In the genomic region with DNA sequence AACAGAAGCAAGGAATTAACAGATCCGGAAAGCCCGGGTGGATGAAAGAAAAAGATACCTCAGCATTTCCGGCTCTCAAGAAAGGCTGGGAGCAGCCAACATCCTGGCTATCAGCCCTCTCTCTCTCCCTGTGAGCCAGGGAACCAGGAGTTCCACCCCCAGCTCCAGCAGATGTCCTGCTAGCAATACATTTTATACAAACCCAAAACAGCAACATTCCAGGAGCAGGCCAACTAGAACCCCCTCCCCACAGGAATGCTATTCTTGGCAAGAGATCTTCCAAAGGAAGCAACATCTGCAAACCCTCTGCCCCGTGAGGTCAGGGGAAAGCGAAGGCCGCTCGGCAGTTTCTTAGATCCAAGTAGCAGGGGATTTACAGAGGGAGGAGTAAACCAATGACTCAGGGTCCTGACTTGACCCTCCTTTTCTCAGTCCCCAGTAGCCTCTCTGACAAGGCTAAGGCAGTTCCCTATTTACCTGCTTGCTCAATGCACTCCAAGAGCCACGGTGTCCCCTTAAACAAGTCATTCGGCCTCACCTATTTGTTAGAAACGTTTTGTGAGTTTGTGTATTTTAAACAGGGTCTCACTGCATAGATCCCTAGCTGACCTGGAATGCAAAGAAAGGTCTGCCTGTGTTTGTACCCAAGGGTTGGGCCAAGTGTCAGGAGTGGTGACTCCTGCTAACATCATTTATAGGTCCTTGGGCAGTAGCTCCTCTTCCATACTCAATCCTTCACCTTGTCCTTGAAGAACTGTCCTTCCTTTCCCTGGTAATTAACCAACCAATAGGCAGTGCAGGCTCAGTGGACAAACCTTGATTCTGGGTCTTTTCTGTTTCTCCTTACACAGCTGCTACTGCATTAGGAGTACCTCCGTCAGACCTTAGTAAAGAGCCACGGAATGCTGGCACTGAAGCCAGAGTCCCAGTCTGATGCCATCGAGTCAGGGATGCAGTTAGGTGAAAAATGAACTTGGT, we compare ENCODE assay signal across 7 mouse cellular contexts. TPM values are rescaled to one million over a fixed set of nuclear protein-coding genes. Genes with fewer than 3 reads are reported as not detected.
DNase-seq lines count a peak whose midpoint lies in the region; ATAC-seq lines count a peak whose summit lies in the region.

No protein-coding gene starts in this region.

- no peaks in the 10 kb centered on the region for H3K9me3 ChIP-seq in midbrain, embryonic 11.5 days (ENCODE audit: control insufficient read depth, low read length)
- H3K9me3 ChIP-seq in midbrain, embryonic 15.5 days, result no peaks in the 10 kb centered on the region
- no peaks in the 10 kb centered on the region for H3K9me3 ChIP-seq in heart, embryonic 13.5 days
- H3K9me3 ChIP-seq in limb, embryonic 13.5 days, result no peaks in the 10 kb centered on the region

- peaks cover 36% of the 10 kb centered on the region for H3K36me3 ChIP-seq in midbrain, embryonic 11.5 days (ENCODE audit: control insufficient read depth, insufficient read depth, low read length)
- H3K36me3 ChIP-seq in midbrain, embryonic 15.5 days (replicated peaks), result peaks cover 48% of the 10 kb centered on the region
- peaks cover 50% of the 10 kb centered on the region for H3K36me3 ChIP-seq in heart, embryonic 13.5 days
- peaks cover 50% of the 10 kb centered on the region for H3K36me3 ChIP-seq in limb, embryonic 13.5 days

- H3K27me3 ChIP-seq in midbrain, embryonic 11.5 days (ENCODE audit: control insufficient read depth, insufficient read depth, low read length), result no peaks in the 10 kb centered on the region
- no peaks in the 10 kb centered on the region for H3K27me3 ChIP-seq in midbrain, embryonic 15.5 days (replicated peaks)
- no peaks in the 10 kb centered on the region for H3K27me3 ChIP-seq in heart, embryonic 13.5 days (replicated peaks)
- no peaks in the 10 kb centered on the region for H3K27me3 ChIP-seq in limb, embryonic 13.5 days

- H3K9ac ChIP-seq in midbrain, embryonic 11.5 days (ENCODE audit: low read length), result no peak overlapping the region
- H3K9ac ChIP-seq in midbrain, embryonic 15.5 days, result no peak overlapping the region
- peak overlapping the region; percentile 6; the same call in 1 of the 2 replicates for H3K9ac ChIP-seq in heart, embryonic 13.5 days
- no peak overlapping the region for H3K9ac ChIP-seq in limb, embryonic 13.5 days

- H3K4me3 ChIP-seq in midbrain, embryonic 11.5 days (ENCODE audit: low read depth, low read length), result no peak overlapping the region
- no peak overlapping the region for H3K4me3 ChIP-seq in midbrain, embryonic 15.5 days
- H3K4me3 ChIP-seq in heart, embryonic 13.5 days, result no peak overlapping the region
- no peak overlapping the region for H3K4me3 ChIP-seq in limb, embryonic 13.5 days

- peak; percentile 85 for DNase-seq in midbrain, embryonic 11.5 days (ENCODE audit: low spot score, missing footprints)
- DNase-seq in embryo, embryonic 10.5 days (ENCODE audit: low spot score), result peak; percentile 27
- no peak for DNase-seq in thymus, postnatal 4 days
- DNase-seq in spleen, postnatal 14 days (ENCODE audit: low spot score in 2 of 2), result no peak

- 65% methylated on average over 13 of the region's 13 CpGs for WGBS in midbrain, embryonic 11.5 days
- whole genome bisulfite sequencing in midbrain, embryonic 15.5 days, result 71% methylated on average over 13 of the region's 13 CpGs
- 45% methylated on average over 13 of the region's 13 CpGs for WGBS in heart, embryonic 13.5 days
- 54% methylated on average over 13 of the region's 13 CpGs for WGBS in limb, embryonic 13.5 days

- no peak overlapping the region for H3K27ac ChIP-seq in midbrain, embryonic 11.5 days (ENCODE audit: low read depth, low read length)
- no peak overlapping the region for H3K27ac ChIP-seq in midbrain, embryonic 15.5 days
- peak overlapping the region; percentile 38 for H3K27ac ChIP-seq in heart, embryonic 13.5 days (replicated peaks)
- peak overlapping the region; percentile 22; the same call in 1 of the 2 replicates for H3K27ac ChIP-seq in limb, embryonic 13.5 days

- ATAC-seq in midbrain, embryonic 11.5 days (ENCODE audit: low FRiP score), result no peak
- no peak for ATAC-seq in midbrain, embryonic 15.5 days (replicated peaks)
- ATAC-seq in heart, embryonic 13.5 days (ENCODE audit: extremely low read depth, insufficient number of reproducible peaks, low FRiP score, low TSS enrichment), result no peak
- peak; percentile 68 for ATAC-seq in limb, embryonic 13.5 days (ENCODE audit: low FRiP score, low read depth)

- no peaks in the 10 kb centered on the region for H3K4me1 ChIP-seq in midbrain, embryonic 11.5 days (ENCODE audit: control insufficient read depth, insufficient read depth, low read length)
- H3K4me1 ChIP-seq in midbrain, embryonic 15.5 days, result no peaks in the 10 kb centered on the region
- peaks cover 32% of the 10 kb centered on the region for H3K4me1 ChIP-seq in heart, embryonic 13.5 days
- peaks cover 22% of the 10 kb centered on the region for H3K4me1 ChIP-seq in limb, embryonic 13.5 days

- no peak overlapping the region for H3K4me2 ChIP-seq in midbrain, embryonic 11.5 days
- H3K4me2 ChIP-seq in midbrain, embryonic 15.5 days, result no peak overlapping the region
- no peak overlapping the region for H3K4me2 ChIP-seq in heart, embryonic 13.5 days
- no peak overlapping the region for H3K4me2 ChIP-seq in limb, embryonic 13.5 days (replicated peaks)

RNA-seq across cellular contexts. Expression of a gene that starts 3.1 kb away (rescaled TPM):
- 0.38 and 0.81 TPM in 2 replicates for polyA plus RNA-seq in midbrain, embryonic 11.5 days (2014; fragmentation: Nextera tagmentation; extraction: Ambion mirVana)
- 6.9 and 8.2 TPM in 2 replicates for polyA plus RNA-seq in midbrain, embryonic 15.5 days (2015; fragmentation: Nextera tagmentation; extraction: Ambion mirVana)
- polyA plus RNA-seq in heart, embryonic 13.5 days (2015; fragmentation: Nextera tagmentation; extraction: Ambion mirVana), result 0.17 and 0.27 TPM in 2 replicates
- polyA plus RNA-seq in limb, embryonic 13.5 days (2015; fragmentation: Nextera tagmentation; extraction: Ambion mirVana), result 0.29 and 1.1 TPM in 2 replicates

RNA-seq across cellular contexts. Expression of a gene that starts 37.6 kb away (rescaled TPM):
- 65.3 and 70.0 TPM in 2 replicates for polyA plus RNA-seq in midbrain, embryonic 11.5 days (2014; fragmentation: Nextera tagmentation; extraction: Ambion mirVana)
- 74.9 and 77.1 TPM in 2 replicates for polyA plus RNA-seq in midbrain, embryonic 15.5 days (2015; fragmentation: Nextera tagmentation; extraction: Ambion mirVana)
- polyA plus RNA-seq in heart, embryonic 13.5 days (2015; fragmentation: Nextera tagmentation; extraction: Ambion mirVana), result 55.8 and 63.9 TPM in 2 replicates
- polyA plus RNA-seq in limb, embryonic 13.5 days (2015; fragmentation: Nextera tagmentation; extraction: Ambion mirVana), result 80.8 and 86.4 TPM in 2 replicates

RNA-seq across cellular contexts. Expression of a gene that starts 37.8 kb away (rescaled TPM):
- polyA plus RNA-seq in midbrain, embryonic 11.5 days (2014; fragmentation: Nextera tagmentation; extraction: Ambion mirVana), result 203 and 205 TPM in 2 replicates
- polyA plus RNA-seq in midbrain, embryonic 15.5 days (2015; fragmentation: Nextera tagmentation; extraction: Ambion mirVana), result 99.3 and 101 TPM in 2 replicates
- 76.9 and 81.2 TPM in 2 replicates for polyA plus RNA-seq in heart, embryonic 13.5 days (2015; fragmentation: Nextera tagmentation; extraction: Ambion mirVana)
- polyA plus RNA-seq in limb, embryonic 13.5 days (2015; fragmentation: Nextera tagmentation; extraction: Ambion mirVana), result 160 and 171 TPM in 2 replicates

Comparison
In these comparisons a context has a peak if more than half of its experiments do, and no peak if none do; other contexts are left out.
1. DNase-seq: peak in midbrain, embryonic 11.5 days (single experiment) and embryo, embryonic 10.5 days (single experiment); none in thymus, postnatal 4 days (single experiment) and spleen, postnatal 14 days (0 of 2).
2. H3K27ac ChIP-seq: peak in heart, embryonic 13.5 days (single experiment) and limb, embryonic 13.5 days (single experiment); none in midbrain, embryonic 11.5 days (single experiment) and midbrain, embryonic 15.5 days (single experiment).